Comparison of ENCODE assay signal across 24 mouse cellular contexts in the genomic region with DNA sequence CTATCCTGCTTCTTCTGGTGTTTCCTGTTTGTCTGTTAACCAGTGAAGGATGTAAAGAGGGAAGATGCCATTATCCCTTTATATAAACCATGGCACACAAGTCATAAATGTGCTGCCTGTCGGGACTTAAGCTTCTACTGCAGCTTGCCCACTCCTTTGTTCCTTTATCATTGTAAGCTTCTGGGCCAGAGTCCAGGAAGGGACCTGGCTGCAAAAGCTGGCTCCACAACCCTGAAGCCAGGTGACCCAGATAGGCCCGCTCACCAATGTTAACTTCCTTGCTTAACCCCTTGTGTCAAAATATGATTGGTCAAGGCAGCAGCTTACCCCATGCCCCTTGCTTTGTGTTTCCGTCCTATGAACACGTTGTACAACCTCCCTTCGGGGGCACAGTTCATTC. TPM values are rescaled to one million over a fixed set of nuclear protein-coding genes. Genes with fewer than 3 reads are reported as not detected.
DNase-seq lines count a peak whose midpoint lies in the region; ATAC-seq and TF ChIP-seq lines count a peak whose summit lies in the region.
"Had no signal": no experiment of that assay in that cellular context is flagged by ENCODE, and none has a peak within 500 bp of the region (broad histone marks: within the 10 kb centered on the region; RNA-seq: fewer than 3 reads in every experiment).

No protein-coding gene starts in this region.

- 51% methylated on average over 5 of the region's 5 CpGs for WGBS in liver, adult 2 months
- 52% methylated on average over 5 of the region's 5 CpGs for WGBS in stomach, postnatal 0 days

- no peak for TF ChIP-seq EP300 in stomach, postnatal 0 days (optimal IDR thresholded peaks at IDR 0.05)

- no peaks in the 10 kb centered on the region for H3K9me3 ChIP-seq in stomach, postnatal 0 days (ENCODE audit: control insufficient read depth, low read length)
- H3K9me3 ChIP-seq: embryonic facial prominence, embryonic 13.5 days; embryonic facial prominence, embryonic 15.5 days; forebrain, embryonic 10.5 days; forebrain, embryonic 12.5 days had no signal

- ATAC-seq in stomach, postnatal 0 days (ENCODE audit: low FRiP score, low TSS enrichment), result peak; percentile 24; the same call in 1 of the 2 replicates
- ATAC-seq: forebrain, embryonic 14.5 days; forebrain, embryonic 16.5 days had no signal

- no peak overlapping the region for H3K27ac ChIP-seq in liver, adult 2 months (replicated peaks; ENCODE audit: insufficient read depth, low read depth, low read length)
- H3K27ac ChIP-seq in stomach, postnatal 0 days (replicated peaks), result no peak overlapping the region
- H3K27ac ChIP-seq: embryonic facial prominence, embryonic 13.5 days; embryonic facial prominence, embryonic 15.5 days; forebrain, embryonic 10.5 days; forebrain, embryonic 12.5 days had no signal

- no peaks in the 10 kb centered on the region for H3K79me2 ChIP-seq in liver, adult 2 months (ENCODE audit: control insufficient read depth, insufficient read depth, low read length)

- TF ChIP-seq POLR2A in liver, adult 2 months (IDR thresholded peaks at IDR 0.05; ENCODE audit: extremely low read depth, insufficient read depth, low read length), result no peak

- no peak overlapping the region for H3K4me2 ChIP-seq in stomach, postnatal 0 days (replicated peaks; ENCODE audit: low read depth)
- H3K4me2 ChIP-seq: embryonic facial prominence, embryonic 13.5 days; embryonic facial prominence, embryonic 15.5 days; forebrain, embryonic 12.5 days had no signal

- H3K4me3 ChIP-seq in liver, adult 2 months (ENCODE audit: insufficient read depth, low read depth, low read length), result no peak overlapping the region
- H3K4me3 ChIP-seq in stomach, postnatal 0 days (ENCODE audit: low read depth, low read length), result no peak overlapping the region
- H3K4me3 ChIP-seq: embryonic facial prominence, embryonic 13.5 days; embryonic facial prominence, embryonic 15.5 days; erythroblast, embryonic 14.5 days; forebrain, embryonic 10.5 days; forebrain, embryonic 12.5 days had no signal

- no peaks in the 10 kb centered on the region for H3K27me3 ChIP-seq in liver, adult 2 months (ENCODE audit: control insufficient read depth, insufficient read depth, low read length)
- no peaks in the 10 kb centered on the region for H3K27me3 ChIP-seq in stomach, postnatal 0 days (ENCODE audit: control insufficient read depth, insufficient read depth, low read length)
- H3K27me3 ChIP-seq: embryonic facial prominence, embryonic 13.5 days; embryonic facial prominence, embryonic 15.5 days; forebrain, embryonic 12.5 days had no signal

- H3K9ac ChIP-seq in liver, adult 2 months (ENCODE audit: low read depth, low read length), result no peak overlapping the region
- H3K9ac ChIP-seq in stomach, postnatal 0 days (ENCODE audit: low read length), result no peak overlapping the region
- H3K9ac ChIP-seq: embryonic facial prominence, embryonic 13.5 days; embryonic facial prominence, embryonic 15.5 days; forebrain, embryonic 12.5 days had no signal

- peak; percentile 79 for DNase-seq in heart, adult 11 months
- DNase-seq in heart, adult 18-20 months, result no peak
- DNase-seq in liver, adult 2 months (ENCODE audit: extremely low read depth, low read depth, low spot score), result peak; percentile 19
- DNase-seq in liver, result no peak
- peak; percentile 51 for DNase-seq in stomach, postnatal 0 days (ENCODE audit: low spot score)
- no peak for DNase-seq in gastrocnemius, adult 18-20 months (ENCODE audit: low spot score)
- DNase-seq: adrenal gland, adult 2 months; adrenal gland, postnatal 10 days; adrenal gland, postnatal 25 days; cerebellum, adult 11 months; cerebellum, adult 18-20 months; cerebellum, adult 9-10 months; cerebellum, postnatal 36 days; embryo, embryonic 11 days had no signal

- no peak for TF ChIP-seq CTCF in liver, adult 2 months (IDR thresholded peaks at IDR 0.05; ENCODE audit: low read depth, low read length)
- no peak for TF ChIP-seq CTCF in stomach, postnatal 0 days (IDR thresholded peaks at IDR 0.05; ENCODE audit: low read depth)

- no peaks in the 10 kb centered on the region for H3K36me3 ChIP-seq in liver, adult 2 months (ENCODE audit: control insufficient read depth, insufficient read depth, low read length)
- H3K36me3 ChIP-seq in stomach, postnatal 0 days (ENCODE audit: control insufficient read depth, insufficient read depth, low read length), result no peaks in the 10 kb centered on the region
- H3K36me3 ChIP-seq: embryonic facial prominence, embryonic 13.5 days; embryonic facial prominence, embryonic 15.5 days; forebrain, embryonic 10.5 days; forebrain, embryonic 12.5 days had no signal

- peaks cover 2% of the 10 kb centered on the region for H3K4me1 ChIP-seq in liver, adult 2 months (ENCODE audit: control insufficient read depth, insufficient read depth, low read length)
- no peaks in the 10 kb centered on the region; the same call in 1 of the 2 replicates for H3K4me1 ChIP-seq in stomach, postnatal 0 days (replicated peaks; ENCODE audit: control insufficient read depth, insufficient read depth)
- H3K4me1 ChIP-seq: forebrain, embryonic 12.5 days had no signal

RNA-seq across cellular contexts. Expression of a gene that starts 40.4 kb away (rescaled TPM):
- total RNA-seq in heart, adult 18-20 months (2021), result 10 to 100 TPM; 10.7 to 12.4 TPM
- total RNA-seq in liver, adult 2 months (2014; rRNA removed), result 3.8 and 5.3 TPM in 2 replicates
- polyA plus RNA-seq in liver, adult 2 months (2012; rRNA removed), result 1.6 and 1.9 TPM in 2 replicates
- polyA plus RNA-seq in stomach, postnatal 0 days (2015; fragmentation: Nextera tagmentation; extraction: Ambion mirVana), result 5.1 and 6.4 TPM in 2 replicates
- 1 to 10 TPM; 5.3 to 5.5 TPM for total RNA-seq in gastrocnemius, adult 18-20 months (2021)

RNA-seq across cellular contexts. Expression of a gene that starts 42.5 kb away (rescaled TPM):
- total RNA-seq in heart, adult 18-20 months (2021), result under 1 TPM; 0.65 to 0.80 TPM
- not detected in 2 replicates for total RNA-seq in liver, adult 2 months (2014; rRNA removed)
- not detected in 2 replicates for polyA plus RNA-seq in liver, adult 2 months (2012; rRNA removed)
- 6.8 and 7.1 TPM in 2 replicates for polyA plus RNA-seq in stomach, postnatal 0 days (2015; fragmentation: Nextera tagmentation; extraction: Ambion mirVana)
- under 1 TPM in 1 of 2 experiments, not detected in 1; 0.52 TPM for total RNA-seq in gastrocnemius, adult 18-20 months (2021)
- total RNA-seq: common myeloid progenitor, adult 5-6 weeks had no signal
- polyA plus RNA-seq: C2C12; embryonic facial prominence, embryonic 11.5 days; forebrain, embryonic 10.5 days; forebrain, embryonic 12.5 days; forebrain, embryonic 14.5 days; forebrain, embryonic 16.5 days had no signal

Comparison
In these comparisons a context has a peak if more than half of its experiments do, and no peak if none do; other contexts are left out.
1. DNase-seq: peak in heart, adult 11 months (single experiment), liver, adult 2 months (single experiment) and stomach, postnatal 0 days (single experiment); none in heart, adult 18-20 months (0 of 2), liver (single experiment) and gastrocnemius, adult 18-20 months (single experiment).